Mouse (Mus musculus): ENCODE measurements around the gene Kcnab1. TPM values are rescaled to one million over a fixed set of nuclear protein-coding genes. Genes with fewer than 3 reads are reported as not detected.

The Kcnab1 gene
- polyA plus RNA-seq, 1 experiment, result not detected

GRCm38 (mm10) chr3:65205539-65206020 is 96.4 kb downstream of the Kcnab1 start:
- no peak overlapping the region for H3K27ac ChIP-seq (ENCODE audit: insufficient read depth, low read length)
- H3K36me3 ChIP-seq (ENCODE audit: control insufficient read depth, insufficient read depth, low read length, poor library complexity, severe bottlenecking), result no peaks in the 10 kb centered on the region
- no peak for TF ChIP-seq CTCF (IDR thresholded peaks at IDR 0.05; ENCODE audit: low read depth, low read length)
- no peak for TF ChIP-seq EP300 (IDR thresholded peaks at IDR 0.05; ENCODE audit: insufficient read depth, low read depth, low read length)
- no peak for TF ChIP-seq POLR2A (IDR thresholded peaks at IDR 0.05; ENCODE audit: insufficient read depth, low read length)
- no peak overlapping the region for H3K9ac ChIP-seq (ENCODE audit: low read depth, poor library complexity, severe bottlenecking)
- no peaks in the 10 kb centered on the region for H3K27me3 ChIP-seq (ENCODE audit: control insufficient read depth, insufficient read depth, low read length, poor library complexity, severe bottlenecking)
- no peaks in the 10 kb centered on the region for H3K9me3 ChIP-seq (replicated peaks; ENCODE audit: control insufficient read depth, insufficient read depth, low read length, poor library complexity, severe bottlenecking)
- H3K4me1 ChIP-seq (ENCODE audit: control insufficient read depth, insufficient read depth, low read length), result no peaks in the 10 kb centered on the region
- H3K4me3 ChIP-seq (ENCODE audit: low read depth, low read length), result no peak overlapping the region

- H3K36me3 ChIP-seq (ENCODE audit: control insufficient read depth, insufficient read depth, low read length, poor library complexity, severe bottlenecking), result no peaks in the 10 kb centered on the region
- no peak overlapping the region for H3K27ac ChIP-seq (ENCODE audit: insufficient read depth, low read length)
- TF ChIP-seq CTCF (IDR thresholded peaks at IDR 0.05; ENCODE audit: low read depth, low read length) (no peak), POLR2A (IDR thresholded peaks at IDR 0.05; ENCODE audit: insufficient read depth, low read length) (no peak), EP300 (IDR thresholded peaks at IDR 0.05; ENCODE audit: insufficient read depth, low read depth, low read length) (no peak)
- no peaks in the 10 kb centered on the region for H3K27me3 ChIP-seq (ENCODE audit: control insufficient read depth, insufficient read depth, low read length, poor library complexity, severe bottlenecking)
- H3K9ac ChIP-seq (ENCODE audit: low read depth, poor library complexity, severe bottlenecking), result no peak overlapping the region
- H3K4me3 ChIP-seq (ENCODE audit: low read depth, low read length), result no peak overlapping the region
- no peaks in the 10 kb centered on the region for H3K4me1 ChIP-seq (ENCODE audit: control insufficient read depth, insufficient read depth, low read length)
- H3K9me3 ChIP-seq (replicated peaks; ENCODE audit: control insufficient read depth, insufficient read depth, low read length, poor library complexity, severe bottlenecking), result no peaks in the 10 kb centered on the region
These were observed 104.5 kb downstream of the Kcnab1 start for GRCm38 (mm10) chr3:65213725-65214124.

- H3K9me3 ChIP-seq (replicated peaks; ENCODE audit: control insufficient read depth, insufficient read depth, low read length, poor library complexity, severe bottlenecking), result no peaks in the 10 kb centered on the region
- TF ChIP-seq EP300 (IDR thresholded peaks at IDR 0.05; ENCODE audit: insufficient read depth, low read depth, low read length) (no peak), POLR2A (IDR thresholded peaks at IDR 0.05; ENCODE audit: insufficient read depth, low read length) (no peak), CTCF (IDR thresholded peaks at IDR 0.05; ENCODE audit: low read depth, low read length) (no peak)
- no peaks in the 10 kb centered on the region for H3K36me3 ChIP-seq (ENCODE audit: control insufficient read depth, insufficient read depth, low read length, poor library complexity, severe bottlenecking)
- H3K9ac ChIP-seq (ENCODE audit: low read depth, poor library complexity, severe bottlenecking), result no peak overlapping the region
- H3K4me1 ChIP-seq (ENCODE audit: control insufficient read depth, insufficient read depth, low read length), result no peaks in the 10 kb centered on the region
- no peaks in the 10 kb centered on the region for H3K27me3 ChIP-seq (ENCODE audit: control insufficient read depth, insufficient read depth, low read length, poor library complexity, severe bottlenecking)
- no peak overlapping the region for H3K27ac ChIP-seq (ENCODE audit: insufficient read depth, low read length)
- no peak overlapping the region for H3K4me3 ChIP-seq (ENCODE audit: low read depth, low read length)
These were observed 105.5 kb downstream of the Kcnab1 start for GRCm38 (mm10) chr3:65214635-65215034.

GRCm38 (mm10) chr3:65217673-65218579 is 108.7 kb downstream of the Kcnab1 start:
- H3K27ac ChIP-seq (ENCODE audit: insufficient read depth, low read length), result no peak overlapping the region
- TF ChIP-seq EP300 (IDR thresholded peaks at IDR 0.05; ENCODE audit: insufficient read depth, low read depth, low read length) (no peak), POLR2A (IDR thresholded peaks at IDR 0.05; ENCODE audit: insufficient read depth, low read length) (no peak), CTCF (IDR thresholded peaks at IDR 0.05; ENCODE audit: low read depth, low read length) (no peak)
- H3K4me1 ChIP-seq (ENCODE audit: control insufficient read depth, insufficient read depth, low read length), result no peaks in the 10 kb centered on the region
- no peaks in the 10 kb centered on the region for H3K9me3 ChIP-seq (replicated peaks; ENCODE audit: control insufficient read depth, insufficient read depth, low read length, poor library complexity, severe bottlenecking)
- no peak overlapping the region for H3K4me3 ChIP-seq (ENCODE audit: low read depth, low read length)
- no peaks in the 10 kb centered on the region for H3K36me3 ChIP-seq (ENCODE audit: control insufficient read depth, insufficient read depth, low read length, poor library complexity, severe bottlenecking)
- H3K9ac ChIP-seq (ENCODE audit: low read depth, poor library complexity, severe bottlenecking), result no peak overlapping the region
- H3K27me3 ChIP-seq (ENCODE audit: control insufficient read depth, insufficient read depth, low read length, poor library complexity, severe bottlenecking), result no peaks in the 10 kb centered on the region

GRCm38 (mm10) chr3:65220287-65220686 is 111.1 kb downstream of the Kcnab1 start:
- Histone ChIP-seq H3K4me3 (ENCODE audit: low read depth, low read length) (no peak overlapping the region), H3K27me3 (ENCODE audit: control insufficient read depth, insufficient read depth, low read length, poor library complexity, severe bottlenecking) (no peaks in the 10 kb centered on the region), H3K9me3 (replicated peaks; ENCODE audit: control insufficient read depth, insufficient read depth, low read length, poor library complexity, severe bottlenecking) (no peaks in the 10 kb centered on the region), H3K27ac (ENCODE audit: insufficient read depth, low read length) (no peak overlapping the region), H3K9ac (ENCODE audit: low read depth, poor library complexity, severe bottlenecking) (no peak overlapping the region), H3K36me3 (ENCODE audit: control insufficient read depth, insufficient read depth, low read length, poor library complexity, severe bottlenecking) (no peaks in the 10 kb centered on the region), H3K4me1 (ENCODE audit: control insufficient read depth, insufficient read depth, low read length) (no peaks in the 10 kb centered on the region)
- TF ChIP-seq POLR2A (IDR thresholded peaks at IDR 0.05; ENCODE audit: insufficient read depth, low read length) (no peak), EP300 (IDR thresholded peaks at IDR 0.05; ENCODE audit: insufficient read depth, low read depth, low read length) (no peak), CTCF (IDR thresholded peaks at IDR 0.05; ENCODE audit: low read depth, low read length) (no peak)

- no peak for TF ChIP-seq POLR2A (IDR thresholded peaks at IDR 0.05; ENCODE audit: insufficient read depth, low read length)
- no peak for TF ChIP-seq CTCF (IDR thresholded peaks at IDR 0.05; ENCODE audit: low read depth, low read length)
- no peak for TF ChIP-seq EP300 (IDR thresholded peaks at IDR 0.05; ENCODE audit: insufficient read depth, low read depth, low read length)
- Histone ChIP-seq H3K4me3 (ENCODE audit: low read depth, low read length) (no peak overlapping the region), H3K36me3 (ENCODE audit: control insufficient read depth, insufficient read depth, low read length, poor library complexity, severe bottlenecking) (no peaks in the 10 kb centered on the region), H3K27ac (ENCODE audit: insufficient read depth, low read length) (no peak overlapping the region), H3K27me3 (ENCODE audit: control insufficient read depth, insufficient read depth, low read length, poor library complexity, severe bottlenecking) (no peaks in the 10 kb centered on the region), H3K9ac (ENCODE audit: low read depth, poor library complexity, severe bottlenecking) (no peak overlapping the region), H3K4me1 (ENCODE audit: control insufficient read depth, insufficient read depth, low read length) (no peaks in the 10 kb centered on the region), H3K9me3 (replicated peaks; ENCODE audit: control insufficient read depth, insufficient read depth, low read length, poor library complexity, severe bottlenecking) (no peaks in the 10 kb centered on the region)
These were observed 114.5 kb downstream of the Kcnab1 start for GRCm38 (mm10) chr3:65223635-65224034.
